Mouse (Mus musculus) small intestine, adult 2 months (tissue): ENCODE measurements at regions not wholly inside any gene's neighbourhood (a gene's known extent, or its start where the extent isn't known, plus 50 kb on each side); places are given as distances from the start of the nearest gene placed in this dataset.

Source experiments
- H3K27ac ChIP-seq: fragments of 200-500 bp; 2 replicates; pipeline ENCODE4 v1.5.1; 2012; ENCODE audit warnings: low read depth, low read length, control low read depth, inconsistent platforms; ENCODE audit not compliant: insufficient read depth
- H3K27me3 ChIP-seq: fragments of 200-500 bp; 2 replicates; pipeline ENCODE4 v1.6.1; 2012; ENCODE audit warnings: mild to moderate bottlenecking, moderate library complexity, low read length, inconsistent platforms; ENCODE audit not compliant: control insufficient read depth, insufficient read depth
- H3K36me3 ChIP-seq: fragments of 200-500 bp; 2 replicates; pipeline ENCODE4 v1.6.1; 2012; ENCODE audit warnings: mild to moderate bottlenecking, low read length, control low read depth, inconsistent platforms; ENCODE audit not compliant: control insufficient read depth, insufficient read depth
- H3K4me1 ChIP-seq: fragments of 200-500 bp; 2 replicates; pipeline ENCODE4 v1.6.1; 2012; ENCODE audit warnings: low read length, inconsistent platforms, mixed read lengths; ENCODE audit not compliant: control insufficient read depth, insufficient read depth, insufficient read length
- H3K4me3 ChIP-seq: fragments of 200-500 bp; 2 replicates; pipeline ENCODE4 v1.5.1; 2012; ENCODE audit warnings: low read depth, mild to moderate bottlenecking, control low read depth, inconsistent platforms, low read length, moderate library complexity
- CTCF ChIP-seq: fragments of 200-500 bp; IDR thresholded peaks from 2 replicates; pipeline ENCODE4 v1.5.1; 2012; ENCODE audit warnings: low read depth, mild to moderate bottlenecking, control low read depth, inconsistent platforms, low read length, moderate library complexity, mixed read lengths; ENCODE audit not compliant: insufficient replicate concordance, insufficient read length; ENCODE audit errors: extremely low read depth
- POLR2A ChIP-seq: fragments of 200-500 bp; IDR thresholded peaks from 2 replicates; pipeline ENCODE4 v1.6.1; 2012; ENCODE audit warnings: low read depth, mild to moderate bottlenecking, control low read depth, inconsistent platforms, low read length, moderate library complexity
- WGBS: fragments of 180-500 bp; shearing (Covaris S2); methylation state at CpG from one replicate; pipeline ENCODE4 v1.1.7; 2018; 5-methylcytosine and 5-hydroxymethylcytosine counted together

DNA sequence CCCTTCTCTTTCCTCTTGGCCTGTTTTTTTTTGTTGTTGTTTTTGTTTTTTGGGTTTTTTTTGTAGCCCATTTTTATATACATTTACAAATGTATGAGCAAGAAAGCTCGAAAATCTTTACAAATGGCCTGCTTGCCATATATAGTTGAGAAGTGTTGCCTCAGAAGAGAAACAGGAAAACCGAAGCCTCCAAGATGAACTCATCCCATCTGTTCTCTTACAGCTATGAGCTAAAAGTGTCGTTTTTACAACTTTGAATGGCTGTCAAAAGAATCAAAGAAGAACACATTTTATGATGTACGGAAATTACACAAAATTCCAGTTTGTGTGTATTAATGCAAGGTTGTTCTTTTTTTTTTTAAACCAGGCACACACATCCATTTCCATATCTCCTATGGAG is 342.0 kb upstream of the Klf4 start:
- 78% methylated on average over 4 of the region's 4 CpGs for WGBS

DNA sequence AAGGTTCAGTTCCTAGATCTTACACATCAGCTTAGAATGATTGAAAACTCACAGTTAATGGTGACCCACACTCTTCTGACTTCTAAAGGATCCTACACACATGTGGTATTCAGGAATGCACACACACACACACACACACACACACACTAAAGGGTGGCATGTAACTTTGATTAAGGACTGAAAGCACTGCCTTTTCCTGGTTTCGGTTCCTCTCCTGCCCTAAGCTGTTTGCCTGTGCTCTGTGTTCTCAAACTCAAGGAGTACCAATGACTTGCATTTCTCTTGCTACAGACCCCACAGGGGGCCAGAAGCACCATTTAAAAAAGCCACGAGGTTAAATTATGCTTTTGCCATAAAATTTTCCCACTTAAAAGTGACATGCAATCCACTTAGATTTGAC is 327.8 kb upstream of the Klf4 start:
- peak overlapping the region; percentile 33; the same call in 1 of the 2 replicates for H3K27ac ChIP-seq
- H3K4me3 ChIP-seq, result no peak overlapping the region
- H3K27me3 ChIP-seq, result no peaks in the 10 kb centered on the region
- H3K36me3 ChIP-seq, result no peaks in the 10 kb centered on the region
- WGBS, result 37% methylated on average over 2 of the region's 2 CpGs
- peaks cover 5% of the 10 kb centered on the region; the same call in 1 of the 2 replicates for H3K4me1 ChIP-seq
- no peak for TF ChIP-seq POLR2A
- no peak for TF ChIP-seq CTCF

More for the DNA sequence above, 342.0 kb upstream of the Klf4 start:
- Histone ChIP-seq H3K4me3 (no peak overlapping the region), H3K27ac (no peak overlapping the region), H3K27me3 (no peaks in the 10 kb centered on the region), H3K36me3 (no peaks in the 10 kb centered on the region), H3K4me1 (no peaks in the 10 kb centered on the region)
- no peak for TF ChIP-seq POLR2A
- no peak for TF ChIP-seq CTCF

DNA sequence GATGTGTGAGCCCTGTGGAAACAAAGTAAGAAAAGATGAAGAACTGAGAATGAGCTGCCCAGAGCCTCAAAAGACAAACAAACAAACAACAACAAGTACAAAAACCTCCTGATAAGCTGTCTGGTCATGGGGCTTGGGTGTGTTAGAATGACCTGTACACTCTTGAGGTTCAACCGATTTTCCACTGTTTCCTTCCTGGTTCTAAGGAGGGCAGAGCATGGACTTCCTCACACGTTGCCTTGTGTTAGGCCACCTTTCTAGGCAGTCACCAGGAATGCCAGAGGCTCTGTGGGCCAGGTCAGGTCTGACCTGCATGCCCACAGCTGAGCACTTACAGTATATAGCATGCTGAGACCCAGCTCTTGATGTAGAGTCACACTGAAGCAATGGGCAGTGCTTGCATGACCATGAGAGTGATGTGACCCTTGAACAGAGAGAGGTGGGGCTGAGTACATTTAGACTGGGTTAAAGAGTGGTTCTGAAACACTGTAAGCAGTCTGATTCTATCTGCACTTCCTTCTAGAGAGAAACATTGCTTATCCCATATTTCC is 327.0 kb upstream of the Klf4 start:
- WGBS, result 14% methylated on average over 2 of the region's 2 CpGs
- Histone ChIP-seq H3K27ac (peak overlapping the region; percentile 76), H3K36me3 (no peaks in the 10 kb centered on the region), H3K4me1 (peaks cover 5% of the 10 kb centered on the region; the same call in 1 of the 2 replicates), H3K4me3 (no peak overlapping the region), H3K27me3 (no peaks in the 10 kb centered on the region)
- TF ChIP-seq POLR2A (no peak), CTCF (no peak)

- no peaks in the 10 kb centered on the region for H3K27me3 ChIP-seq
- peaks cover 13% of the 10 kb centered on the region; the same call in 1 of the 2 replicates for H3K4me1 ChIP-seq
- no peaks in the 10 kb centered on the region for H3K36me3 ChIP-seq
- 85% methylated on average over 1 of the region's 1 CpGs for WGBS
- peak overlapping the region; percentile 47; the same call in 1 of the 2 replicates for H3K27ac ChIP-seq
- H3K4me3 ChIP-seq, result no peak overlapping the region
- TF ChIP-seq CTCF (no peak), POLR2A (no peak)
Measured at GRCm38 (mm10) chr4:55851430-55851829, 319.2 kb upstream of the Klf4 start.

- WGBS, result 28% methylated on average over 5 of the region's 5 CpGs
- peaks cover 13% of the 10 kb centered on the region; the same call in 1 of the 2 replicates for H3K4me1 ChIP-seq
- no peaks in the 10 kb centered on the region for H3K27me3 ChIP-seq
- H3K4me3 ChIP-seq, result no peak overlapping the region
- TF ChIP-seq CTCF (no peak), POLR2A (no peak)
- H3K27ac ChIP-seq, result peak overlapping the region; percentile 57
- no peaks in the 10 kb centered on the region for H3K36me3 ChIP-seq
Measured at GRCm38 (mm10) chr4:55851027-55851426, 318.8 kb upstream of the Klf4 start.

DNA sequence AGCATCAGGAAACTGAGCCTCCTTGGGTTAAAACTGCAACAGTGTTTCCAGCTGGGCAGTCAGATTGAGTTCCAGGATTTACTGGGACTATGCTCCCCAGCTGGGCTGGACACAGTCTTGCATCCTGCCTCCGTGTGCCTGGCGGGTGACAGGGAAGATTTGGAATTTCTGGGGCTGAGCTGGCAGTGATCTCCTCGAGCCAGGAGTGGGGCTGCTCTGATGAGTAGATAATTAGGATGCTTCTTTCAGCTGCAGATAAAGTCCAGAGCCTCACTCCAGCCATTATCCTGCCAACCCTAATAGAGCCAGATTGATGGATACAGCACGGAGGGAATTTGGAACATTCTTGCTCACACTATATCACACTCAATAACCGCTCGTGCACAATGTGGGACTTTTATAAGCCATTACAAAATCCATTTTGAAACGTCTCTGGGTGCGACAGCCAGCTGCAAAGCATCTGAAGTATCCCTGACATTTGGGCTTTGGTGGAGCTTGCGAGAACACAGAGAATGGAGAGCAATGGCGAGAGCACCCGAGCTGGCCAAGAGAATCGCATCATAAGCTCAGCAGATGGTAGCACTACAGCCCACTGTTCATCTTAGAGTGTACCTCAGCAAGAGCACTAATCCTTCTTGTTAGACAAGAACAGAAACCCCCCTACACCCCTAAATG is 311.6 kb upstream of the Klf4 start:
- Histone ChIP-seq H3K4me3 (no peak overlapping the region), H3K36me3 (no peaks in the 10 kb centered on the region), H3K27me3 (no peaks in the 10 kb centered on the region), H3K4me1 (no peaks in the 10 kb centered on the region), H3K27ac (no peak overlapping the region)
- WGBS, result 74% methylated on average over 12 of the region's 12 CpGs
- TF ChIP-seq CTCF (no peak), POLR2A (no peak)

DNA sequence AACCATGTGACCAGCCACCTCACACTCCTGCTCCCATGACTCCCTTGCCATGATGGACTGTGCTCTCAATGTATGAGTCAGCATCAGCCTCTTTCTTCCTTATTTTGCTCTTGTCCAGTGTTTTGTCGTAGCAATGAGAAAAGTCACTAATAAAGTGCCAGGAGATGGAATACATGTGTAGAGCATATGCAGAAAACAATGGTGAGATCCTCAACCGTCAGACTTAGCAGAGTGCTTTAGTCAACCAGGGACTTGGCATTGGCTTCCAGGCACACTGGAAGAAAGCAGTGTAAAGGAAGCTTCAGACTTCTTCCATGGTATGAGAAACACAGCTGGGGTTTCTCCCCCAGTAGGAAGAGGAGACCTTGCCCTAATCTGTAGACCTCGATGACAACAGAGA is 306.3 kb upstream of the Klf4 start:
- no peak overlapping the region for H3K27ac ChIP-seq
- H3K27me3 ChIP-seq, result no peaks in the 10 kb centered on the region
- H3K36me3 ChIP-seq, result no peaks in the 10 kb centered on the region
- TF ChIP-seq POLR2A, result no peak
- TF ChIP-seq CTCF, result no peak
- no peak overlapping the region for H3K4me3 ChIP-seq
- H3K4me1 ChIP-seq, result no peaks in the 10 kb centered on the region
- WGBS, result 73% methylated on average over 3 of the region's 3 CpGs
